Mouse (Mus musculus) cerebral cortex, adult 2 months (tissue): ENCODE results near the gene AC161166.1.

Experiments used
- WGBS: fragments of 180-500 bp; shearing (Covaris S2); methylation state at CpG from one replicate; pipeline ENCODE4 v1.1.7; 2018; 5-methylcytosine and 5-hydroxymethylcytosine counted together

Gene AC161166.1

GRCm38 (mm10) chr7:24525686-24526420 lies 13.6 kb upstream of the AC161166.1 start:
- WGBS: 69% methylated on average over 12 of the region's 12 CpGs

GRCm38 (mm10) chr7:24524978-24525377 lies 12.7 kb upstream of the AC161166.1 start:
- WGBS: 68% methylated on average over 6 of the region's 6 CpGs

- 91% methylated on average over 6 of the region's 6 CpGs for WGBS
These were observed 11.5 kb upstream of the AC161166.1 start for GRCm38 (mm10) chr7:24523723-24524122.

- 63% methylated on average over 5 of the region's 5 CpGs for WGBS
These were observed 10.6 kb upstream of the AC161166.1 start for GRCm38 (mm10) chr7:24522805-24523204.

- 80% methylated on average over 10 of the region's 10 CpGs for WGBS
These were observed 7.8 kb upstream of the AC161166.1 start for GRCm38 (mm10) chr7:24520054-24520453.

GRCm38 (mm10) chr7:24519130-24519529 lies 6.9 kb upstream of the AC161166.1 start:
- WGBS: 45% methylated on average over 3 of the region's 3 CpGs

- 23% methylated on average over 6 of the region's 6 CpGs for WGBS
These were observed 5.4 kb upstream of the AC161166.1 start for GRCm38 (mm10) chr7:24517654-24518053.

GRCm38 (mm10) chr7:24517077-24517476 lies 4.8 kb upstream of the AC161166.1 start:
- WGBS: 33% methylated on average over 5 of the region's 5 CpGs

GRCm38 (mm10) chr7:24516319-24516718 lies 4.1 kb upstream of the AC161166.1 start:
- 64% methylated on average over 8 of the region's 8 CpGs for whole genome bisulfite sequencing

- 1% methylated on average over 20 of the region's 20 CpGs for WGBS
These were observed 4.5 kb downstream of the AC161166.1 start for GRCm38 (mm10) chr7:24507726-24508114.

GRCm38 (mm10) chr7:24506838-24507725 lies 5.2 kb downstream of the AC161166.1 start, which contains the start of gene Zfp428:
TSS of gene Zfp428 (plus strand) at chr7:24507006.
- WGBS: under 1% methylated on average over 84 of the region's 84 CpGs

- WGBS: 2% methylated on average over 12 of the region's 12 CpGs
These were observed 5.8 kb downstream of the AC161166.1 start for GRCm38 (mm10) chr7:24506476-24506837.

- WGBS: 8% methylated on average over 3 of the region's 3 CpGs
These were observed 6.2 kb downstream of the AC161166.1 start for GRCm38 (mm10) chr7:24506065-24506459.

- WGBS: 15% methylated on average over 15 of the region's 15 CpGs
These were observed 6.7 kb downstream of the AC161166.1 start for GRCm38 (mm10) chr7:24505447-24506064.

GRCm38 (mm10) chr7:24504868-24505267 lies 7.4 kb downstream of the AC161166.1 start:
- 40% methylated on average over 4 of the region's 4 CpGs for WGBS

- WGBS: 25% methylated on average over 10 of the region's 10 CpGs
These were observed 8.3 kb downstream of the AC161166.1 start for GRCm38 (mm10) chr7:24504004-24504403.

- WGBS: 54% methylated on average over 21 of the region's 21 CpGs
These were observed 10.8 kb downstream of the AC161166.1 start for GRCm38 (mm10) chr7:24501492-24501891.

GRCm38 (mm10) chr7:24500929-24501328 lies 11.3 kb downstream of the AC161166.1 start:
- 47% methylated on average over 7 of the region's 7 CpGs for WGBS

GRCm38 (mm10) chr7:24499856-24500577 lies 12.2 kb downstream of the AC161166.1 start:
- WGBS: 46% methylated on average over 43 of the region's 43 CpGs

GRCm38 (mm10) chr7:24488303-24488702 lies 24.0 kb downstream of the AC161166.1 start:
- 73% methylated on average over 8 of the region's 8 CpGs for WGBS

- 22% methylated on average over 3 of the region's 3 CpGs for WGBS
These were observed 24.9 kb downstream of the AC161166.1 start for GRCm38 (mm10) chr7:24487403-24487802.
